Mouse (Mus musculus): ENCODE results near the gene P4ha3. TPM values are rescaled to one million over a fixed set of nuclear protein-coding genes. Genes with fewer than 3 reads are reported as not detected.
"Not testable (repeated sequence)": the region's sequence is repeated elsewhere in the genome, so short reads cannot be mapped to it uniquely, and the experiment has no call there.

P4ha3 gene
- 2.2 and 2.3 TPM in 2 replicates for polyA plus RNA-seq (2012; rRNA removed)

GRCm38 (mm10) chr7:100285383-100285782, at the start of gene P4ha3:
Gene P4ha3 (plus strand): TSS chr7:100285520.
- peaks cover 4% of the 10 kb centered on the region; the same call in 1 of the 2 replicates for H3K4me1 ChIP-seq (ENCODE audit: control insufficient read depth, insufficient read depth, low read length)
- peak in 1 of 2 experiments; percentile 19 for DNase-seq
- peaks cover 3% of the 10 kb centered on the region; the same call in 1 of the 2 replicates for H3K27me3 ChIP-seq (ENCODE audit: control insufficient read depth, insufficient read depth, low read length)
- WGBS = 1% methylated on average over 38 of the region's 53 CpGs
- no peak within 1 kb of the TSS for H3K27ac ChIP-seq (ENCODE audit: insufficient read depth, low read length)
- no peak for TF ChIP-seq POLR2A (IDR thresholded peaks at IDR 0.05; ENCODE audit: borderline replicate concordance, insufficient read depth, low read length)
- TF ChIP-seq CTCF (IDR thresholded peaks at IDR 0.05; ENCODE audit: borderline replicate concordance, insufficient read depth, low read depth, low read length) = no peak
- H3K4me3 ChIP-seq (replicated peaks; ENCODE audit: insufficient read depth, low read depth, low read length) = no peak within 1 kb of the TSS

GRCm38 (mm10) chr7:100238271-100238670, 47.0 kb upstream of the P4ha3 start:
- Histone ChIP-seq H3K4me3 (replicated peaks; ENCODE audit: insufficient read depth, low read depth, low read length) (no peak overlapping the region), H3K27ac (ENCODE audit: insufficient read depth, low read length) (no peak overlapping the region), H3K27me3 (ENCODE audit: control insufficient read depth, insufficient read depth, low read length) (no peaks in the 10 kb centered on the region), H3K4me1 (ENCODE audit: control insufficient read depth, insufficient read depth, low read length) (peaks cover 6% of the 10 kb centered on the region; the same call in 1 of the 2 replicates)
- DNase-seq = no peak
- WGBS = 76% methylated on average over 1 of the region's 1 CpGs
- TF ChIP-seq POLR2A (IDR thresholded peaks at IDR 0.05; ENCODE audit: borderline replicate concordance, insufficient read depth, low read length) (no peak), CTCF (IDR thresholded peaks at IDR 0.05; ENCODE audit: borderline replicate concordance, insufficient read depth, low read depth, low read length) (no peak)

- no peak for DNase-seq
- WGBS = 88% methylated on average over 2 of the region's 2 CpGs
- H3K27ac ChIP-seq (ENCODE audit: insufficient read depth, low read length) = no peak overlapping the region
- no peak overlapping the region for H3K4me3 ChIP-seq (replicated peaks; ENCODE audit: insufficient read depth, low read depth, low read length)
- H3K4me1 ChIP-seq (ENCODE audit: control insufficient read depth, insufficient read depth, low read length) = no peaks in the 10 kb centered on the region
- H3K27me3 ChIP-seq (ENCODE audit: control insufficient read depth, insufficient read depth, low read length) = no peaks in the 10 kb centered on the region
- TF ChIP-seq POLR2A (IDR thresholded peaks at IDR 0.05; ENCODE audit: borderline replicate concordance, insufficient read depth, low read length) = no peak
- no peak for TF ChIP-seq CTCF (IDR thresholded peaks at IDR 0.05; ENCODE audit: borderline replicate concordance, insufficient read depth, low read depth, low read length)
Observed at GRCm38 (mm10) chr7:100240601-100241000, 44.7 kb upstream of the P4ha3 start.

DNA sequence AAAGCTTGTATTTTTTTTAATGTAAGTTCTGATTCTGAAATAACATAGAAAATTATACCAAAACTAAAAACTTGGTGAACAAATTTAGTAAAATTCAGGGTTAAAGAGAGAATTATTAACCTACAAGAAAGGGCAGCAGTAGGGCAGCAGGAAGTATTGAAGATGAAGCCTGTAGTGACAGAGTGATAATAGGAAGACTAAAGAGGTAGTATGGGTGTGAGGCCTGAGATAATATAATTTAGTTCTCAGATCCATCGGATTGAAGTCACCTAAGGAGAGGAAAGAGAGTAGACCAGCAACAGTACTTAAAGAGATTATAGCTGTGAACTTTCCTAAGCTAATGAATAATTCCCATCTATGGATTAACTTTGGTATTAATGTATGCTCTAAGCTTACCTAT, 42.3 kb upstream of the P4ha3 start:
- DNase-seq = no peak
- TF ChIP-seq POLR2A (IDR thresholded peaks at IDR 0.05; ENCODE audit: borderline replicate concordance, insufficient read depth, low read length) = no peak
- no peak for TF ChIP-seq CTCF (IDR thresholded peaks at IDR 0.05; ENCODE audit: borderline replicate concordance, insufficient read depth, low read depth, low read length)
- WGBS = 93% methylated on average over 1 of the region's 1 CpGs

DNA sequence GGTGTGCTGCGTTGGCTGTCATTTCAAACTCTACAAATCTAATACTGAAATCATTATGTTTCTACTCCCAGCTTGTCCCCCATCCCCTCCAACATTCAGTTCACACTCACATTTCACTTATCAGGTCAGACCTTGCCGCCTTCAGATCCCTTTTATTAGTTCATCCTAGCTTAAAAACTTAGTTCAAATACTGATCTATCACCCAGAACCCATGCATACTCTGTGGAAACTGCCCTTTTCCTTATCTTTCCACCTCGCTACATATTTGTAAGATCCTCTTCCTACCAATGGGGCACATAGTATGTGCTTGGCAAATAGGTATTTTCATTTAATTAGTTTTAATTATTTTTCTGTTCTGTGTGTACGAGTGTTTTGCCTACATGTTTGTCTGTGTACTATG, 41.1 kb upstream of the P4ha3 start:
- Histone ChIP-seq H3K27ac (ENCODE audit: insufficient read depth, low read length) (no peak overlapping the region), H3K4me1 (ENCODE audit: control insufficient read depth, insufficient read depth, low read length) (no peaks in the 10 kb centered on the region), H3K4me3 (replicated peaks; ENCODE audit: insufficient read depth, low read depth, low read length) (no peak overlapping the region), H3K27me3 (ENCODE audit: control insufficient read depth, insufficient read depth, low read length) (no peaks in the 10 kb centered on the region)
- no peak for TF ChIP-seq CTCF (IDR thresholded peaks at IDR 0.05; ENCODE audit: borderline replicate concordance, insufficient read depth, low read depth, low read length)
- TF ChIP-seq POLR2A (IDR thresholded peaks at IDR 0.05; ENCODE audit: borderline replicate concordance, insufficient read depth, low read length) = no peak
- 95% methylated on average over 4 of the region's 4 CpGs for WGBS
- DNase-seq = no peak

More for the DNA sequence above, 42.3 kb upstream of the P4ha3 start:
- H3K27me3 ChIP-seq (ENCODE audit: control insufficient read depth, insufficient read depth, low read length) = no peaks in the 10 kb centered on the region
- H3K4me3 ChIP-seq (replicated peaks; ENCODE audit: insufficient read depth, low read depth, low read length) = no peak overlapping the region
- H3K27ac ChIP-seq (ENCODE audit: insufficient read depth, low read length) = no peak overlapping the region
- H3K4me1 ChIP-seq (ENCODE audit: control insufficient read depth, insufficient read depth, low read length) = no peaks in the 10 kb centered on the region

DNA sequence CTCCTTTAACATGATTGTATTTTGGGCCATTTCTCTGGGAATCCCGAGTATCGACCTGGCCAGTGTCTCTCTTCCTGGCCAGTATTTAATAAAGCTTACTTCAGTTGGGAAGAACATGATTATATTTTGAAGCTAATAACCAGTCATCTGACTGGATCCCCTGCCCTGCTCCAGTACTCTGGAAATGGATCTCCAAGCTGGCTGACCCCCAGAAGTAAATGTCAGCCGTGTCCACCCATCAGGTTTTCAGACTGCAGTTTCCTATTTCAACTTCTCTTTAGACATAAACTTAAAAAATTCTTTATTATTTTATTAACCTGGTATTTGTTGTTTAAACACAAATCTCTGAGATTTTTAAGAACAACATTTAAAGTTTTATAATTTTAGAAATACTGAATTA, 40.1 kb upstream of the P4ha3 start:
- 86% methylated on average over 3 of the region's 3 CpGs for WGBS
- no peak for DNase-seq
- H3K27me3 ChIP-seq (ENCODE audit: control insufficient read depth, insufficient read depth, low read length) = no peaks in the 10 kb centered on the region
- TF ChIP-seq CTCF (IDR thresholded peaks at IDR 0.05; ENCODE audit: borderline replicate concordance, insufficient read depth, low read depth, low read length) (no peak), POLR2A (IDR thresholded peaks at IDR 0.05; ENCODE audit: borderline replicate concordance, insufficient read depth, low read length) (no peak)
- H3K27ac ChIP-seq (ENCODE audit: insufficient read depth, low read length) = no peak overlapping the region
- H3K4me1 ChIP-seq (ENCODE audit: control insufficient read depth, insufficient read depth, low read length) = no peaks in the 10 kb centered on the region
- H3K4me3 ChIP-seq (replicated peaks; ENCODE audit: insufficient read depth, low read depth, low read length) = no peak overlapping the region

DNA sequence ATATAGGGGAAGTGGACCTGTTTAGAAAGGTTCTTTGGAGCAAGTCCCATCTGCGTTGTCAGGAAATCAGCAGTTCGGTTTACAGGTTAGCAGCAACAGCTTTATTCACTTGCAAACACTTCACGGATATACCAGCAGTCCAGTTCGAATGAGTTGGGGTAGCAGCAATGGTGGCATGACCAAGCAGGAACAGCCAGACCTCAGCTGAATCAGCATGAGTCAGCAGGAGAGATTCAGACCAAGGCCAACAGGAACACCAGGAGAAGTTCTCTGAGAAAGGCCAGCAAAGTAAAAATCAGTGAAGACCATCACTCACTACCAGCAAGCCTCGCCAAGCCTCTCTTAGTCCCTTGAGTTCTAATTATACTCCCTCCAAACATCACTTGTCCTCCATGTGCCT, 34.7 kb upstream of the P4ha3 start:
- no peaks in the 10 kb centered on the region for H3K27me3 ChIP-seq (ENCODE audit: control insufficient read depth, insufficient read depth, low read length)
- no peak for TF ChIP-seq POLR2A (IDR thresholded peaks at IDR 0.05; ENCODE audit: borderline replicate concordance, insufficient read depth, low read length)
- TF ChIP-seq CTCF (IDR thresholded peaks at IDR 0.05; ENCODE audit: borderline replicate concordance, insufficient read depth, low read depth, low read length) = no peak
- H3K4me3 ChIP-seq (replicated peaks; ENCODE audit: insufficient read depth, low read depth, low read length) = no peak overlapping the region
- no peaks in the 10 kb centered on the region for H3K4me1 ChIP-seq (ENCODE audit: control insufficient read depth, insufficient read depth, low read length)
- H3K27ac ChIP-seq (ENCODE audit: insufficient read depth, low read length) = no peak overlapping the region
- DNase-seq = no peak
- WGBS = 97% methylated on average over 5 of the region's 5 CpGs

DNA sequence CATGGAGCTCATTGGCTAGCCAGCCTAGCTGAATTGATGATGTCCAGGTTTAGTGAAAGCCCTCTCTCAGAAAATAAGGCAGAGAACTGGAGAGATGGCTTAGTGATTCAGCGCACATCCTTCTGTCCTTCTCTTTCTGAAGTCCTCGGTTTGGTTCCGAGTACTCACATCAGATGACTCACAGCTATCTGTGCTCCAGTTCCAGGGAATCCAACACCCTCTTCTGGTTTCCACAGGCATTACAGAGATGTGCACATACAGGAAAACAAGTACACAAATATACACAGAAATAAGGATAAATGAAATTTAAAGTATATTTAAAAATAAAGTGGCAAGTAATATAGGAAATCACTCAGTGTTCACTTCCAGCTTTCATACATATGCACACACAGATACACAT, 23.0 kb upstream of the P4ha3 start:
- no peaks in the 10 kb centered on the region for H3K27me3 ChIP-seq (ENCODE audit: control insufficient read depth, insufficient read depth, low read length)
- H3K4me1 ChIP-seq (ENCODE audit: control insufficient read depth, insufficient read depth, low read length) = no peaks in the 10 kb centered on the region
- 78% methylated on average over 3 of the region's 3 CpGs for WGBS
- TF ChIP-seq CTCF (IDR thresholded peaks at IDR 0.05; ENCODE audit: borderline replicate concordance, insufficient read depth, low read depth, low read length) = no peak
- TF ChIP-seq POLR2A (IDR thresholded peaks at IDR 0.05; ENCODE audit: borderline replicate concordance, insufficient read depth, low read length) = no peak
- H3K4me3 ChIP-seq (replicated peaks; ENCODE audit: insufficient read depth, low read depth, low read length) = no peak overlapping the region
- H3K27ac ChIP-seq (ENCODE audit: insufficient read depth, low read length) = no peak overlapping the region
- DNase-seq = no peak

DNA sequence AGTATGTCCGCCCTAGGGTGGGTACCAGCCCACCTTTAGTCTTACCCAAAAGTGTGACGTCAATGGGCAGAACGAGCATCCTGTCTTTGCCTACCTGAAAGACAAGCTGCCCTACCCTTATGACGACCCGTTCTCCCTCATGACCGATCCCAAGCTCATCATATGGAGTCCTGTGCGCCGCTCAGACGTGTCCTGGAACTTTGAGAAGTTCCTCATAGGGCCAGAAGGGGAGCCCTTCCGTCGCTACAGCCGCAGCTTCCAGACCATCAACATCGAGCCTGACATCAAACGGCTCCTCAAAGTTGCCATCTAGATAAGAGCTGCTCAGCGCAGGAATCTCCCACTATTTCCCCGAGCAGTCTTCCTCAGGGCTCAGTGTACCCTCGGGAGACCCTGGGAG, 20.4 kb upstream of the P4ha3 start:
- H3K27me3 ChIP-seq (ENCODE audit: control insufficient read depth, insufficient read depth, low read length); H3K27ac ChIP-seq (ENCODE audit: insufficient read depth, low read length); H3K4me3 ChIP-seq (replicated peaks; ENCODE audit: insufficient read depth, low read depth, low read length); DNase-seq; H3K4me1 ChIP-seq (ENCODE audit: control insufficient read depth, insufficient read depth, low read length): not testable (repeated sequence)
- 68% methylated on average over 17 of the region's 17 CpGs for WGBS

Measured in cerebellum, adult 2 months (tissue).